Mouse (Mus musculus): ENCODE measurements around the gene Nt5c. TPM values are rescaled to one million over a fixed set of nuclear protein-coding genes. Genes with fewer than 3 reads are reported as not detected.

The Nt5c gene
- polyA plus RNA-seq, 1 experiment, result 173 TPM

DNA sequence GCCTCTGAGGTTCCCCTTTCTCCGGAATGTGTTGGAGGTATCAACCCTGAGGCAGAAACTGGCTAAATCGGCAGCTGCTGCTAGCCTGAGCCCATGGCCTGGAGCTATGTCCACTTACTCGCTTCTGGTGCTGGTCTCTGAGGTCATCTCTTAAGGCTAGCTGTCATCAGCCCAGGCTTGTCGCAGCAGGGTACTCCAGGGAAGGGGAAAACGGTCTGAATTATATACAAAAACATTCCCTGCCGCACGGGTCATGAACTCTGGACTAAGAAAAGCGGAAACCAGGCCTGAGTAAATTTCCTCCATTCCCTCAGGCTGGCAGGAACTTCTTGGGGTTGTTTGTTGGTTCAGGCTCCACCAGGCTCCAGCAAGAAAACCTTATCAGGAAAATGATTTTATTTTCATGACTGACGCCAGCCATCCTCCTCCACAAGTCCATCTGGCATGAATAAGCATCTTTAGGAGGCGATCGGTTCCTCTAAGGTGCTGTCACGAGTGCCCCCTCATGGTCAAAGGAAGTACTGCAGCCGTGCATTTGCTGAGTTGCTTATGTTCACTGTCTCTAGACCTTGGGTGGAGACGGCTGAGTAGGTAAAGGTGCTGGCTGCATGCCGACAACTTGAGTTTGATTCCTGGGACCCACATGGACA lies 17.9 kb downstream of the Nt5c start:
- peaks cover 54% of the 10 kb centered on the region for H3K4me1 ChIP-seq
- peak overlapping the region; percentile 74 for H3K4me3 ChIP-seq (replicated peaks)
- TF ChIP-seq FLI1 (IDR thresholded peaks at IDR 0.05; ENCODE audit: low read length) (no peak), GATA1 (IDR thresholded peaks at IDR 0.05; ENCODE audit: borderline replicate concordance, low read length) (no peak)
- H3K9me3 ChIP-seq, result peaks cover 10% of the 10 kb centered on the region
- peaks cover 3% of the 10 kb centered on the region for H3K36me3 ChIP-seq (replicated peaks; ENCODE audit: low read length)
- H3K27me3 ChIP-seq (replicated peaks), result peaks cover 19% of the 10 kb centered on the region

DNA sequence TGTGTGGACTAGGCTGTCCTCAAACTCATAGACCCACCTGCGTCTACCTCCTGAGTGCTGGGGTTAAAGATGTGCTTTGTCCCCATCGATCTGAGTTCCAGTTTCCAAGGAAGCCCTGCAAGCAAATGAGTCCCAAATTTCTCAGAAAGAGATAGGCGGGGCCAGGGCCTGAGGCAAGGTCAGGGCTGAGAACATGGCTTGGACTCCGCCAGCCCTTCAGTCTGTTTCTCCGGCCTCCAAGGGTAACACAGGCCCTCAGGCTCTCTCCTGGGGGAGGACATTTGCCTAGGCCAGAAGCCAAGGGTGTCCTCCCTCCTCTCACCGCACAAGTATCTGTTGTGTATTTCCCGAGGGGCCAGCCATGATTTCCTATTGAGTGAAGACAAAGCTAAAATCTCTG lies 19.5 kb downstream of the Nt5c start:
- peaks cover 42% of the 10 kb centered on the region for H3K4me1 ChIP-seq
- peaks cover 10% of the 10 kb centered on the region for H3K9me3 ChIP-seq
- no peak overlapping the region for H3K4me3 ChIP-seq (replicated peaks)
- TF ChIP-seq GATA1 (IDR thresholded peaks at IDR 0.05; ENCODE audit: borderline replicate concordance, low read length) (no peak), FLI1 (IDR thresholded peaks at IDR 0.05; ENCODE audit: low read length) (no peak)
- no peaks in the 10 kb centered on the region for H3K36me3 ChIP-seq (replicated peaks; ENCODE audit: low read length)
- H3K27me3 ChIP-seq (replicated peaks), result peaks cover 30% of the 10 kb centered on the region

DNA sequence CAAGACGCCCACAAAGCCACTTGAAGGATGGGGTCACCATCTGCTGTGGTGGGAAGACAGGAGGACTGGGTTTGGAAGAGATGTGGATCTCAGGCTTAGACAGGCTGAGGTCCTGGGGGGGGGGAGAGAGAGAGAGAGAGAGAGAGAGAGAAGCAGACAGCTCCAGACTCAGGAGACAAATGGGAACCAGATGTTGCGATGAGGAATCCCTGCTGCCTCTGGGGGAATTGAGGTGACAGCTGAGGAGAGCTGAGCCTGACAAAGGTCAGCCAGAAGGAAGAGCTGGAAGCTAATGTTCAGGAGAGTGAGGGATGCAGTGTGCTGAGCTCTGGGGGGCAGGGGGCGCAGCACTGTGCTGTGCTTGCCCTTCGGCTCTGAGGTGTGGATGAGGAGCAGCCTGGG lies 24.4 kb downstream of the Nt5c start:
- Histone ChIP-seq H3K4me3 (replicated peaks) (no peak overlapping the region), H3K9me3 (peaks cover 10% of the 10 kb centered on the region), H3K27me3 (replicated peaks) (peaks cover 65% of the 10 kb centered on the region), H3K36me3 (replicated peaks; ENCODE audit: low read length) (no peaks in the 10 kb centered on the region), H3K4me1 (peaks cover 3% of the 10 kb centered on the region; the same call in 1 of the 2 replicates)
- no peak for TF ChIP-seq GATA1 (IDR thresholded peaks at IDR 0.05; ENCODE audit: borderline replicate concordance, low read length)
- no peak for TF ChIP-seq FLI1 (IDR thresholded peaks at IDR 0.05; ENCODE audit: low read length)

DNA sequence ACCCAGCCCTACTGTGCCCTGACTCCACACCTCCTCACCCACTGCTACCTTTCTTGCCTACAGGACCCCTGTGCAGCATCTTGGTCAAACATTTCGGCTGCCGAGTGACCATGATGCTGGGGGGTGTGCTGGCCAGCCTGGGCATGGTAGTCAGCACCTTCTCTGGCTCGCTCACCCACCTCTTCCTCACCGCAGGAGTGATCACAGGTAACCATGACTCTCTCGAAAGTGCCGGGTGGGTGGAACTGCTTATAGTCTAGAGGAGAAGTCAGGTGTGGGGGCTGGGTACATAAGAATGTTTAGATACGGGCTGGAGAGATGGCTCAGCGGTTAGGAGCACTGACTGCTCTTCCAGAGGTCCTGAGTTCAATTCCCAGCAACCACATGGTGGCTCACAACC lies 26.8 kb downstream of the Nt5c start:
- H3K36me3 ChIP-seq (replicated peaks; ENCODE audit: low read length), result no peaks in the 10 kb centered on the region
- H3K27me3 ChIP-seq (replicated peaks), result peaks cover 71% of the 10 kb centered on the region
- no peak overlapping the region for H3K4me3 ChIP-seq (replicated peaks)
- H3K9me3 ChIP-seq, result peaks cover 8% of the 10 kb centered on the region
- peaks cover 3% of the 10 kb centered on the region; the same call in 1 of the 2 replicates for H3K4me1 ChIP-seq
- no peak for TF ChIP-seq FLI1 (IDR thresholded peaks at IDR 0.05; ENCODE audit: low read length)
- TF ChIP-seq GATA1 (IDR thresholded peaks at IDR 0.05; ENCODE audit: borderline replicate concordance, low read length), result no peak

DNA sequence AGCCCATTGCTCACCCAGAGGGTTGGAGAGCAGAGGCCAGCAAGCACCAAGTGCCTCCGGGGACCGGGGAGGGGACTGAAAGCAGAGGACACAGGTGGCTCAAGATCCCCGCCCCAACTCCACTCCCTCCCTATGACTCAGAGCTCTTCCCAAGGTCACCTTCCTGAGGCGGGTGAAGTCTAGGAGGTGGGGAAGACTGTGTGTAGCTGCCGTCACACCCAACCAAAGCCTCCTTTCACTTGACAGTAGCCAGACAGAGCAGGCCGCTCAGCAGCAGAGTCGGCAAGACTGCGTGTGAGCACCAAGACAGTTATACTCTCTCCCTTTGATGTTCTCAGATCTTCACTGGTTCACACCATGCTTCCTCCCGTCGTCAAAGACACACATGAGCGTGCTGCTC lies 28.3 kb downstream of the Nt5c start:
- Histone ChIP-seq H3K36me3 (replicated peaks; ENCODE audit: low read length) (no peaks in the 10 kb centered on the region), H3K27me3 (replicated peaks) (peaks cover 72% of the 10 kb centered on the region), H3K4me1 (peaks cover 3% of the 10 kb centered on the region; the same call in 1 of the 2 replicates), H3K4me3 (replicated peaks) (no peak overlapping the region), H3K9me3 (peaks cover 4% of the 10 kb centered on the region)
- TF ChIP-seq FLI1 (IDR thresholded peaks at IDR 0.05; ENCODE audit: low read length), result no peak
- TF ChIP-seq GATA1 (IDR thresholded peaks at IDR 0.05; ENCODE audit: borderline replicate concordance, low read length), result no peak

DNA sequence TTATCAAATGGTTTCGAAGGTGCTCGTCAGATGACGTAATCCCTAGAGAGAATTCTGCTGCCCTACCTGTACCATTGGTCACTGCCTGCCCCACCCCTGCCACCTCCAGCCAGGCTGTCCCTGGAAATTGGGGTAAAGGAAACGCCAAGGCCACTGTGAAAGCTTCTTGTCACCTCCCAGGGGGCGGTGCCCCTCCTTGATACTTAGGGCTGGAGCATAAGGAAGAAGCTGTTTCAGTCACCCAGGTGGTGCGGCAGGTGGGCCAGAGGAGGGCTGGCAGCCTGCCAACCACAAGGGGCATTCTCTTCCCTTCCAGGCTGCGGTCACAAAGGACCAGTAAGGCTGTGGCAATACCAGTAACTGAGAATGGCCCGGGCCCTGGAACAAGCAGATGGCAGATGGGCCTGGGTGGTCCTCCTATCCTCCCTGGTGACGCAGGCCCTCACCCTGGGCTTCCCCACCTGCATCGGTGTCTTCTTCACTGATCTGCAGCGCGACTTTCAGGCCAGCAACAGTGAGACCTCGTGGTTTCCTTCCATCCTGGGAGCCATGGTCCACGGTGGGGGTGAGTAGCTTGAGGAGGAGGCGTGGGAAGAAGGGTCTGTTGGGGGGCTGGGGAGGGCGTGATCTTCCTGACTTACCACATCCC lies 29.3 kb downstream of the Nt5c start, which contains the start of gene Slc16a5:
TSS of gene Slc16a5 (plus strand) at position 232 of the 649 bp plus-strand sequence.
- Histone ChIP-seq H3K36me3 (replicated peaks; ENCODE audit: low read length) (no peaks in the 10 kb centered on the region), H3K27me3 (replicated peaks) (peaks cover 72% of the 10 kb centered on the region), H3K9me3 (peaks cover 4% of the 10 kb centered on the region), H3K4me1 (peaks cover 7% of the 10 kb centered on the region), H3K4me3 (replicated peaks) (no peak within 1 kb of the TSS)
- no peak for TF ChIP-seq FLI1 (IDR thresholded peaks at IDR 0.05; ENCODE audit: low read length)
- TF ChIP-seq GATA1 (IDR thresholded peaks at IDR 0.05; ENCODE audit: borderline replicate concordance, low read length), result no peak

DNA sequence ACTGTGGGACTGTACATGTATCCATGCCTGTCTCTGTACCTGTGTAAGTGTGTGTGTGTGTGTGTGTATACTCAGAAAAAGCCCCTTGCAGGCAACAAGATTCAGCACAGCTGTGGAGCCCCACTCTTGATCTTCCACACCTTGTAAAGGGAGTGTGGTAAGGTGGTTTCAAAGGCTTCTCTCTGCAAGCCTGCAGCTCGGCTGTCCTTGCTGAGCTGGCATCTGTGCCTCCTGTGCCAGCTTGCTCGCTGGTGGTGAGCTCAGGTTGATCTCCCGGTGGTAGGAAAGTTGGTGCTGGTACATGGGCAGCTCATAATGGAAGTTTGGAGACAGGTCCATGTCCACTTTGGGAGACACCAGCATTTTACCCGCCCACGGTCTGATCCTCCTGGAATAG lies 29.8 kb downstream of the Nt5c start:
- peaks cover 7% of the 10 kb centered on the region for H3K4me1 ChIP-seq
- H3K27me3 ChIP-seq (replicated peaks), result peaks cover 72% of the 10 kb centered on the region
- no peak for TF ChIP-seq GATA1 (IDR thresholded peaks at IDR 0.05; ENCODE audit: borderline replicate concordance, low read length)
- no peak for TF ChIP-seq FLI1 (IDR thresholded peaks at IDR 0.05; ENCODE audit: low read length)

DNA sequence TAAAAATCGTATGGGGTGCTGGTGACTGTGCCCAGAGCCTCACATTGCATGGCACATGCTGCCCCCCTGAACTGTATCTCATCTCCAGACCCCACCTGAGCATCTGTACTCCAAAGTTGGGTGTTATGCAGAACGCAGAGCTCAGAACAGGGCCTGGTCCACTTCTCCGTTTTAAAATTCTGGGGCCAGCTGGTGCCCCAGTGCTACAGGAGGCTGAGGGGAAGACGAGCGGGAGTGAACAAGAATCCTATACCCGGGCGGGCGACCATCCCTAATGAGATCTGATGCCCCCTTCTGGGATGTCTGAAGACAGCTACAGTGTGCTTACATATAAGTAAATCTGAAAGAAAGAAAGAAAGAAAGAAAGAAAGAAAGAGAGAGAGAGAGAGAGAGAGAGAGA lies 30.7 kb downstream of the Nt5c start:
- Histone ChIP-seq H3K4me1 (peaks cover 7% of the 10 kb centered on the region; the same call in 1 of the 2 replicates), H3K27me3 (replicated peaks) (peaks cover 71% of the 10 kb centered on the region), H3K9me3 (peaks cover 9% of the 10 kb centered on the region), H3K4me3 (replicated peaks) (no peak overlapping the region), H3K36me3 (replicated peaks; ENCODE audit: low read length) (no peaks in the 10 kb centered on the region)
- TF ChIP-seq GATA1 (IDR thresholded peaks at IDR 0.05; ENCODE audit: borderline replicate concordance, low read length), result no peak
- TF ChIP-seq FLI1 (IDR thresholded peaks at IDR 0.05; ENCODE audit: low read length), result no peak

More for the DNA sequence above, 29.8 kb downstream of the Nt5c start:
- H3K4me3 ChIP-seq (replicated peaks), result no peak overlapping the region
- H3K36me3 ChIP-seq (replicated peaks; ENCODE audit: low read length), result no peaks in the 10 kb centered on the region
- peaks cover 4% of the 10 kb centered on the region for H3K9me3 ChIP-seq

DNA sequence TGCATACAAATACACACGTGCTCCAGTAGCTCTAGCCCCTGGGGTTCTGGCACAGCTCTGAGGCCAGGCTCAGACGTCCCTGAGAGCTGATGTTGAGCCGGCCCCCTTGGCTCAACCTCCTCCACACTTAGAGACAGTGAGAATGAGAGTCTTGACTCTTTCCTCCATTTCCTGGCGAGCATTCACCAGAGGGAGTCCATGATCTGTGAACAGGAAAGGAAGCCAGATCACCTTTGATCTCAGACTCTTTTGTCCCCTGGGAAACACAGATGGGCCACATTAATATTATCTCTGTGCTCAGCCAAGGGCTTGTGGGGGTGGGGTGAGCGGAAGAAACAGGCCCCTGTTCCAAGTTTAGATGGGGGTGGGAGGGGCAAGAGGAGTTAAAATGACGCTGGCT lies 34.3 kb downstream of the Nt5c start:
- Histone ChIP-seq H3K9me3 (peaks cover 26% of the 10 kb centered on the region), H3K4me3 (replicated peaks) (no peak overlapping the region), H3K27me3 (replicated peaks) (peaks cover 66% of the 10 kb centered on the region), H3K36me3 (replicated peaks; ENCODE audit: low read length) (no peaks in the 10 kb centered on the region), H3K4me1 (peaks cover 7% of the 10 kb centered on the region; the same call in 1 of the 2 replicates)
- TF ChIP-seq FLI1 (IDR thresholded peaks at IDR 0.05; ENCODE audit: low read length), result no peak
- TF ChIP-seq GATA1 (IDR thresholded peaks at IDR 0.05; ENCODE audit: borderline replicate concordance, low read length), result no peak

DNA sequence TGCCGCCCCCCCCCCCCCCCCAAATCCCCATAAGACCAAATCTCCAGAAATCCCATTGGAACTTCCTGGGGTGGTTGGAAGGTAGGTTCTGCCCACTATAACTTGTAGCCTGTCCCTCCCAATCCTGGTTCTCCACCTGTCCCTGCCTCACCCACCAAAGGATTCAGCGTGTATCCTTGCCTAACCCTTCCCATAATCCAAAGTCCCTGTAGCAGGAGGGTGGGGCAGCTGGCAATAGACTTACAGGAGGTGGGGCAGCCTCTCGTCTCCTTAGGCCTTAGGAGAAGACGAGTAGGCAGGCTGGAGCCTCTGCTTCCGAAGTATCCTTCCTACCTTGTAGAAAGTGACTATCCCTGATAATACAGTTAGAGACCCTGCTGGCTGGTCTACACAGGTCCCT lies 35.5 kb downstream of the Nt5c start:
- Histone ChIP-seq H3K36me3 (replicated peaks; ENCODE audit: low read length) (no peaks in the 10 kb centered on the region), H3K27me3 (replicated peaks) (peaks cover 68% of the 10 kb centered on the region), H3K4me3 (replicated peaks) (no peak overlapping the region), H3K4me1 (peaks cover 13% of the 10 kb centered on the region; the same call in 1 of the 2 replicates), H3K9me3 (peaks cover 26% of the 10 kb centered on the region)
- TF ChIP-seq FLI1 (IDR thresholded peaks at IDR 0.05; ENCODE audit: low read length) (no peak), GATA1 (IDR thresholded peaks at IDR 0.05; ENCODE audit: borderline replicate concordance, low read length) (no peak)
